Mouse (Mus musculus) A20 (cell line): Measurements from ENCODE around the gene Wdr90.
"Not testable (repeated sequence)": the region's sequence is repeated elsewhere in the genome, so short reads cannot be mapped to it uniquely, and the experiment has no call there.

ENCODE experiments used
- DNase-seq: peaks from one replicate; pipeline ENCODE4 v3.0.0-alpha.2; 2011; ENCODE audit warnings: low read depth, low spot score

Wdr90 gene

GRCm38 (mm10) chr17:25877741-25878610 lies 16.7 kb upstream of the Wdr90 start:
- DNase-seq = no peak

- no peak for DNase-seq
Measured at GRCm38 (mm10) chr17:25877025-25877424, 15.7 kb upstream of the Wdr90 start.

DNA sequence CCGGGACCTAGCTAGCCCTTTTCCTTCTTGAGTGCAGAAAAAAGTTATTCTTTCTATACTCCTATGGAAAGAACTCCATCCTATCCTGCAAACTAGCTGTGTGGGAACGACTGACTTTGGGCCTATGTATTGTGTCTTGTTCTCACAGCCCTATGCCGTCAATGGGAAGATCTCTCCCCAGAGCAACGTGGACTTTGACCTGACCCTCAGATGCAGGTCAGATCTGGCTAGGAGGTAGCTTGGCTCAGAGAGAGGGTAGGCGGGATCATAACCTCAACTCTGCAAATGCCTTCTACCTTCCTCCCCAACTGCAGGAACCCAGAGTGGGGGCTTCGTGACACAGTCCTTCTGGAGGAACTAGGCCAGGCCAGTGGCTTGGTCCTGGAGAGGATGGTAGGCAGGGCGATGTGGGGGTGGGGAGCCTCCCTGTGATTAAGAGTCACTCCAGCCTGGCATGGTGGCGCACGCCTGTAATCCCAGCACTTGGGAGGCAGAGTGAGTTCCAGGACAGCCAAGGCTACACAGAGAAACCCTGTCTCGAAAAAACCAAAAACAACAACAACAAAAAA lies 15.1 kb upstream of the Wdr90 start:
- DNase-seq = no peak

- peak; percentile 94 for DNase-seq
Measured at GRCm38 (mm10) chr17:25875171-25876136, 14.2 kb upstream of the Wdr90 start.

GRCm38 (mm10) chr17:25874721-25875170 lies 13.4 kb upstream of the Wdr90 start, which contains the start of gene Mettl26:
Mettl26 (plus strand) TSS chr17:25875074.
- DNase-seq = peak; percentile 94

GRCm38 (mm10) chr17:25874148-25874720 lies 12.9 kb upstream of the Wdr90 start:
- DNase-seq = no peak

- no peak for DNase-seq
Measured at GRCm38 (mm10) chr17:25873405-25874147, 12.3 kb upstream of the Wdr90 start.

DNA sequence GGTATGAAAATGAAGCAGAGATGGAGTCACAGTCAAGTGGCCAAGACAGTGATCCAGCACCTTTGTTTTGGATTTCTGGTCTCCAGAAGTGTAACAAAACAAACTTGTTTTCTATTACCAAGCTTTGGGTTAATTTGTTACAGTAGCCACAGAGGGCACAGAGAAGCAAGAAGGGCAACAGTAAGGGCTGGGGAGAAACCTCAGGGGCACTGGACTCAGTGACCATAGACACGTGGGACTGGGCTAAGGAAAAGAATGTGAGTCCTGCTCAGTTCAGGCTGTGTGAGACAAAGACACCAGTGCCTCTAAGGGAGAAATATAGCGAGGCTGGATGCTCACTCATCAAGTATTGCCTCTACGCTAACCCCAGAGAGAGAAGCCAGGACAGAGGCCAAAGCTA lies 11.4 kb upstream of the Wdr90 start:
- DNase-seq = no peak

GRCm38 (mm10) chr17:25871566-25871965 lies 10.3 kb upstream of the Wdr90 start:
- DNase-seq = not testable (repeated sequence)

- no peak for DNase-seq
Measured at GRCm38 (mm10) chr17:25869954-25870353, 8.7 kb upstream of the Wdr90 start.

DNA sequence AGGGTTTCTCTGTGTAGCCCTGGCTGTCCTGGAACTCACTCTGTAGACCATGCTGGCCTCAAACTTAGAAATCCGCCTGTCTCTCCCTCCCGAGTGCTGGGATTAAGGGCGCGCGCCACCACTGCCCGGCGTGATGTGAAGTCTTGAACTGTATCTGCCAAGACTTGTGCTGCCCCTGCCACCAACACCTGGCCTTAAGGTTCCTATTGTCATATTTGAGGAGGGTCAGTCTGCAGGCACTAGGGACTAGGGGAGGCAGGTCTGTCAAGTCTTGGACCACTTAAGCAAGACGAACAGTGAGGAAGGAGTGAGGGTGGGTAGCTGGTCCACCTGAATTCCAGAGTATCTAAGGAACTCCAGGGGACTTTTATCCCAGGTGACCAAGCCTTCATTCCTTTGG lies 8.2 kb upstream of the Wdr90 start:
- DNase-seq = no peak

- peak; percentile 80 for DNase-seq
Measured at GRCm38 (mm10) chr17:25868601-25869191, 7.4 kb upstream of the Wdr90 start, which contains the start of gene Mcrip2. Mcrip2 (minus strand) TSS chr17:25868764.

DNA sequence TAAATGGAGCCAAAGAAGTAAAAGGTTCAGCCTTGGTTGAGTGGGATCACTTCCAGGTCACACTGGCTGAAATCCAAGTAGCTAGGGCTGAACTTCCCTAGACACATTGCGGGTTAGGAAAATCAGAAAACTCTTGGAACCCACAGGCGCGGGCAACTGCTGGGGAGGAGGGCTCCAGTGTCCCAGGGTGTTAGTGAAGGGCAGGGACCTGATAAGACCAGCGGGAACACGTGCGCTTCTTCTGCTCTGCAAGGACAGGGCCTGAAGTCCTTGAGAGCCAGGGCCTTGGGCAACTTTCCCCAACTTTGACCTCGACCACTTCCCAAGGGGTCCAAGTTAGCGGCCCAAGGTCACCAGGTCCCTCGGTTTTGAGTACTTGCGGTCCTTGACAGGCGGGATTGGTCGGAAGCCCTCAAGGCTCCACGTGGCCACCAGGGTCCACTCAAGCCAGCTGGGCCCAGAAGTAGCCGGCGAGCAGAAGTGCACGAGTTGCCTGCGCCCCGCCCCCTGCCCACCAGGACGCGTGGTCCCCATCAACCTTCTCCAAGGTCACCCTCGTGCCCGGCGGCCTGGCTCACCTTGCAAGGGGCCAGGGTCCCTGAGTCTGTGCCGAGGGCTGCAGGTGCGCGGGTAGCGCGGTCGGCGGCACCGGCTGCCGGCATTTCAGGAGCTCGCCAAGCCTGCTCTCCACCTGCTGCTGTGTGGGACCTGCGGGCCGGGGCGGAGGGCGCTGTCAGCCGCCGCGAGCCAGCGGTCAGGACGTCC lies 6.7 kb upstream of the Wdr90 start:
- no peak for DNase-seq

- peak; percentile 29 for DNase-seq
Measured at GRCm38 (mm10) chr17:25867509-25867835, 6.2 kb upstream of the Wdr90 start.

- DNase-seq = no peak
Measured at GRCm38 (mm10) chr17:25866172-25866571, 4.9 kb upstream of the Wdr90 start.

DNA sequence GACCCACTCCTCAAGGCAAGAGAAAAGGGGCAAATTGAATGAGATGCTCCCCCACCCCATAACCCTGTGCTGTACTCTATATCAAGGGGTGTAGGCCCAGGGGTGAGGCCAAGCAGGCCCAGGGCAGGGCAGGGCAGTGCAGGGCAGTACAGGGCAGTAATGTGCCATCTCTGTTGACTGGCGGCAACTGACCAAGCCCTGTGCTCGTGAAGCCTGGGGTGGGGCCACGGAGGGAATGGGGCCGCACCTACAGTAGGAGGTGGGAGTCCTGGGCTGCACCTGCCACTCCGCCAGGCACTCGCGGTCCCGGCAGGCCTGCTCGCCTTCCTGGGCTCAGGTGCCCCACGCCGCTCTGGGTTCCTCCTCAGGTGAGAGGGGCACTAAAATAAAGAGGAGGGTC lies 4.0 kb upstream of the Wdr90 start:
- no peak for DNase-seq

DNA sequence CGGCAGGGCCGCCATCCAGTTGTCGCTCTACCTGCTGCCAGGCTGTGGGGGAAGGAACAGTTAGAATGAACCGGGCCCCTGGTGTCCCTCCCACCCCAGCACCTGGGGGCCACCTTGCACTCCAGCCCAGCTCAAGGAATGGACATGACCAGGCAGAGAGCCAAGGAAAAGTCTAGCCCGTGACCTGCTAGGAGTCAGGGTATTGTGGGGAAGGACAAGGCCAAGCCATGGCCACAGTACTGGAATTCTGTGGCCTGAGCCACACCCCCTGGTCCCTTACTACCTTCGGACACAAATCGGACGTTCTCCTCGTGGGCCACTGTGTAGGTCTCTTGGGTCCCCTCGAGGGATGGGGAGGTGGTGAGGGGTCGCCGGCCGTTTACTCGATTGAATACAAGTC lies 3.0 kb upstream of the Wdr90 start:
- DNase-seq = no peak

GRCm38 (mm10) chr17:25863681-25864080 lies 2.4 kb upstream of the Wdr90 start:
- DNase-seq = no peak

- DNase-seq = no peak
Measured at GRCm38 (mm10) chr17:25861704-25862612, 657 bp upstream of the Wdr90 start.
